Mouse (Mus musculus) urinary bladder, postnatal 36 days (tissue): ENCODE results near the gene Rad51d.
"Not testable (repeated sequence)": the region's sequence is repeated elsewhere in the genome, so short reads cannot be mapped to it uniquely, and the experiment has no call there.

Source experiments
- DNase-seq, 2 experiments: peaks; one replicate each; pipeline ENCODE4 v3.0.0; 2022; ENCODE audit warnings: low spot score in 2 of 2, mixed read lengths in 1 of 2

Gene Rad51d

GRCm38 (mm10) chr11:82856032-82856431 is 34.4 kb downstream of the Rad51d start:
- DNase-seq = no peak

- DNase-seq = no peak
These were observed 35.0 kb downstream of the Rad51d start for GRCm38 (mm10) chr11:82855327-82855973.

- DNase-seq = no peak
These were observed 36.3 kb downstream of the Rad51d start for GRCm38 (mm10) chr11:82854111-82854510.

- DNase-seq = no peak
These were observed 37.5 kb downstream of the Rad51d start for GRCm38 (mm10) chr11:82852958-82853357.

- DNase-seq = no peak
These were observed 37.9 kb downstream of the Rad51d start for GRCm38 (mm10) chr11:82852540-82852939.

- no peak for DNase-seq
These were observed 38.3 kb downstream of the Rad51d start for GRCm38 (mm10) chr11:82852115-82852514.

- no peak for DNase-seq
These were observed 40.2 kb downstream of the Rad51d start for GRCm38 (mm10) chr11:82850259-82850658.

- no peak for DNase-seq
These were observed 42.8 kb downstream of the Rad51d start for GRCm38 (mm10) chr11:82847571-82848000.

GRCm38 (mm10) chr11:82846938-82847337 is 43.5 kb downstream of the Rad51d start:
- no peak for DNase-seq

GRCm38 (mm10) chr11:82846079-82846436 is 44.4 kb downstream of the Rad51d start:
- no peak for DNase-seq

GRCm38 (mm10) chr11:82845415-82846078 is 44.9 kb downstream of the Rad51d start:
- DNase-seq = peak; percentile 64 to 81

- DNase-seq = no peak
These were observed 45.5 kb downstream of the Rad51d start for GRCm38 (mm10) chr11:82844771-82845414.

- no peak for DNase-seq
These were observed 51.9 kb downstream of the Rad51d start for GRCm38 (mm10) chr11:82838511-82838910.

GRCm38 (mm10) chr11:82837848-82838247 is 52.6 kb downstream of the Rad51d start:
- no peak for DNase-seq

- DNase-seq = no peak
These were observed 53.2 kb downstream of the Rad51d start for GRCm38 (mm10) chr11:82837192-82837591.

GRCm38 (mm10) chr11:82835616-82836432 is 54.6 kb downstream of the Rad51d start:
- DNase-seq = no peak

GRCm38 (mm10) chr11:82834359-82834758 is 56.1 kb downstream of the Rad51d start:
- DNase-seq = not testable (repeated sequence)

- DNase-seq = no peak
These were observed 56.5 kb downstream of the Rad51d start for GRCm38 (mm10) chr11:82833929-82834328.

GRCm38 (mm10) chr11:82832402-82832801 is 58.0 kb downstream of the Rad51d start:
- not testable (repeated sequence) for DNase-seq

GRCm38 (mm10) chr11:82831008-82831893 is 59.2 kb downstream of the Rad51d start:
- no peak for DNase-seq

GRCm38 (mm10) chr11:82826818-82827217 is 63.6 kb downstream of the Rad51d start:
- DNase-seq = no peak
